Mouse (Mus musculus): Measurements from ENCODE around the gene Bex1. TPM values are rescaled to one million over a fixed set of nuclear protein-coding genes. Genes with fewer than 3 reads are reported as not detected.

Bex1 gene
- total RNA-seq, 2 experiments from 2014 or later = 195 to 200 TPM

GRCm38 (mm10) chrX:136172786-136173185, 42.5 kb downstream of the Bex1 start:
- DNase-seq = no peak

DNA sequence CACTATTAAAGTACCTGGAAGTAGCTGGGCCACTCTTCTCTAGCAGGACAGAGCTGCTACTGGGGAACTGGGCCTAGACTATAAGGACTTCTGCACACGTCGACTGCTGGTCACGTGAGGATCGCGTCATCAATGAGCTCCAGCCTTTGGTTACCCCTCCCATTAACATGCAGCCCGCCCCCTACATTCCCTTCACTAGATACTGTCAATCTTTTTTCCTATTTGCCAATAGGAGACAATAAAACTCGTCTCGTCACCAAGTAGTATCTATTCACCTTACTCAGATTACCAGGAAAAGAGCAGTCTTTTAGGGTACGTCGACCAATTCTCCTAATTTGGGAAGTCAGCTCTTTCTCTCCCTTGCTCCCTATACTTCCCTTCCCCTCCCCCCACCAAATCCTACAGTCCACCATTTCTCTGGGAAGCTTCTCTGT, 43.2 kb downstream of the Bex1 start, which contains the start of gene Tceal8:
Tceal8 (minus strand) TSS at position 225 of the 434 bp plus-strand sequence.
- DNase-seq = peak; percentile 79
- intact Hi-C loops (cut with DNase I) = no loop called here

More at GRCm38 (mm10) chrX:136172786-136173185, 42.5 kb downstream of the Bex1 start:
- intact Hi-C loops (cut with DNase I) = no loop called here

- intact Hi-C loops (cut with DNase I) = no loop called here
- DNase-seq = peak; percentile 68
Measured at GRCm38 (mm10) chrX:136171189-136172117, 43.9 kb downstream of the Bex1 start.

DNA sequence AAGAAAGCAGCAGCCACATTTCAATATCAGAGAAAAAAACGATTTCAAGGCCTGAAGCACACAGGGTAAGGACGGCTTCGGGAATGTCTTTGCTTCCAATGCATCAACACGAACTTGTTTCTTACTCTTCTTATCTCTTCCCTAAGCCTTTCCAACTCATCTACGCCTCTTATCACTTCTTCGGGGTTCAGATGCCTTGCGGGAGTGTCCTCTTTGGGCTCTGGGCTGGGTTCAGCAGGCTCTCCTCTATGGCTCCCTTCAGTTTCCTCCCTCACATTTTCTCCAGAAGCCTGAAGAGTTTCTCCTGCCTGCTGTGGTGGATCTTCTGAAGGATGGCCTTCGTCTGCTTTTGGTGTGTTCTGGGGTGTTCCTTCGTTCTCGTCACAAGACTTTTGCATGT, 44.7 kb downstream of the Bex1 start:
- DNase-seq = no peak
- intact Hi-C loops (cut with DNase I) = no loop called here

Small RNAs within 50 kb of the gene (microRNA-seq; reads per million reads assigned to microRNA genes)
- not detected for gene Mir6383

Other genes with a start within 250 kb of the Bex1 start
- gene Arxes2, start 221.7 kb downstream of the Bex1 start, total RNA-seq (2021) = 100 to 1,000 TPM in 1 of 2 experiments, 10 to 100 TPM in 1; 84.8 to 108 TPM
- 10 to 100 TPM; 85.5 to 86.7 TPM for gene Arxes1, start 182.1 kb downstream of the Bex1 start, total RNA-seq (2021)
- gene Bex2, start 147.3 kb downstream of the Bex1 start, total RNA-seq (2021) = 100 to 1,000 TPM; 345 to 394 TPM
- under 1 TPM in 1 of 2 experiments, not detected in 1; 0.12 TPM for gene Nxf3, start 130.3 kb downstream of the Bex1 start, total RNA-seq (2021)
- 10 to 100 TPM; 92.2 to 92.6 TPM for gene Bex4, start 76.5 kb downstream of the Bex1 start, total RNA-seq (2021)
- 10 to 100 TPM; 41.2 to 52.0 TPM for gene Tceal8, start 43.2 kb downstream of the Bex1 start, total RNA-seq (2021)
- gene Tceal5, start 11.6 kb downstream of the Bex1 start, total RNA-seq (2021) = 10 to 100 TPM; 59.5 to 65.6 TPM
- gene Tceal7, start 734 bp downstream of the Bex1 start, total RNA-seq (2021) = 1 to 10 TPM; 5.8 to 7.0 TPM
- 100 to 1,000 TPM; 129 to 130 TPM for gene Tceal9, start 29.6 kb upstream of the Bex1 start, total RNA-seq (2021)
- gene Bex3, start 54.7 kb upstream of the Bex1 start, total RNA-seq (2021) = 100 to 1,000 TPM; 315 to 358 TPM

Data from left cerebral cortex, postnatal 4 days (tissue).